In the genomic region with DNA sequence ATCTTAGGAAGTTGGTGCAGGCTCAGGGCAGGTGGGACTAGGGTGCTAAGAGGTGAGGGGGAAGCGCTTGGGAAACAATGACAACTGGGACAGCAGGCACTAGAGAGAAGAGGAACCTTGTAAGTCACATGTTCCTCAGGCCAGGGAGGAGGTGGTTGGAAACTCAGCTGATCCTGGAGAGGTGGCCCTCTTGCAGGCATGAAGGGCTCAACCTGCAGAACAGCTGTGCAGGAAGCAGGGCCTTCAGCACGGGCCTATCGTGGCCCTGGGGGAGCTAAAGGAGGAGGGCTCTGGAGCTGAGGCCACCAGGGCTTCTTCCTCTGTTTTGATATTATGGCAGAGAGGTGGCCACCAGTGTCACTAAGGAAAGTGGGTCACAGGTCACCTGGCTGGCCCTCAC, we compare ENCODE assay signal across 21 mouse cellular contexts. TPM values are rescaled to one million over a fixed set of nuclear protein-coding genes. Genes with fewer than 3 reads are reported as not detected.
DNase-seq lines count a peak whose midpoint lies in the region; ATAC-seq and TF ChIP-seq lines count a peak whose summit lies in the region.
"Had no signal": no experiment of that assay in that cellular context is flagged by ENCODE, and none has a peak within 500 bp of the region (broad histone marks: within the 10 kb centered on the region; RNA-seq: fewer than 3 reads in every experiment).

No protein-coding gene starts in this region.

- no peak overlapping the region for H3K9ac ChIP-seq in intestine, embryonic 15.5 days
- H3K9ac ChIP-seq in intestine, embryonic 16.5 days (ENCODE audit: low read depth, low read length), result no peak overlapping the region
- no peak overlapping the region for H3K9ac ChIP-seq in kidney, embryonic 14.5 days (ENCODE audit: low read depth, low read length)
- H3K9ac ChIP-seq: forebrain, postnatal 0 days; hindbrain, embryonic 13.5 days; lung, embryonic 15.5 days had no signal

- no peaks in the 10 kb centered on the region for H3K4me1 ChIP-seq in intestine, embryonic 15.5 days (replicated peaks)
- H3K4me1 ChIP-seq in intestine, embryonic 16.5 days (ENCODE audit: control insufficient read depth, insufficient read depth, low read length), result no peaks in the 10 kb centered on the region
- peaks cover 25% of the 10 kb centered on the region for H3K4me1 ChIP-seq in thymus, adult 2 months (replicated peaks; ENCODE audit: control insufficient read depth, insufficient read depth, low read length)
- H3K4me1 ChIP-seq in kidney, embryonic 14.5 days (ENCODE audit: control insufficient read depth, insufficient read depth, low read length), result peaks cover 11% of the 10 kb centered on the region
- H3K4me1 ChIP-seq: hindbrain, embryonic 13.5 days; lung, embryonic 15.5 days had no signal

- no peaks in the 10 kb centered on the region for H3K9me3 ChIP-seq in intestine, embryonic 15.5 days
- no peaks in the 10 kb centered on the region for H3K9me3 ChIP-seq in intestine, embryonic 16.5 days (ENCODE audit: control insufficient read depth, low read length)
- H3K9me3 ChIP-seq in kidney, embryonic 14.5 days (ENCODE audit: control insufficient read depth, low read length), result no peaks in the 10 kb centered on the region
- H3K9me3 ChIP-seq: hindbrain, embryonic 13.5 days; limb, embryonic 10.5 days; lung, embryonic 15.5 days; midbrain, embryonic 10.5 days had no signal

- no peak overlapping the region for H3K4me2 ChIP-seq in intestine, embryonic 15.5 days (replicated peaks)
- H3K4me2 ChIP-seq in intestine, embryonic 16.5 days (ENCODE audit: low read depth, low read length), result no peak overlapping the region
- no peak overlapping the region for H3K4me2 ChIP-seq in kidney, embryonic 14.5 days (replicated peaks; ENCODE audit: low read depth, low read length)
- H3K4me2 ChIP-seq: hindbrain, embryonic 13.5 days; lung, embryonic 15.5 days had no signal

- 0 out of 2 replicates have a peak, but pooled peaks have one; percentile 9 for ATAC-seq in intestine, embryonic 15.5 days
- ATAC-seq in intestine, embryonic 16.5 days, result no peak
- ATAC-seq in hematopoietic stem cell, adult 5-6 weeks (replicated peaks in 1 of 2; ENCODE audit: insufficient read depth in 1 of 2, low FRiP score in 2 of 2, low TSS enrichment in 1 of 2, low read depth in 1 of 2, poor library complexity in 2 of 2, severe bottlenecking in 2 of 2), result peak; percentile 25 to 50; a peak in 3 of 4 replicates
- ATAC-seq in kidney, embryonic 14.5 days (ENCODE audit: low FRiP score, low TSS enrichment), result no peak
- ATAC-seq: forebrain, postnatal 0 days had no signal

- no peaks in the 10 kb centered on the region for H3K27me3 ChIP-seq in intestine, embryonic 15.5 days (replicated peaks)
- H3K27me3 ChIP-seq in intestine, embryonic 16.5 days (replicated peaks; ENCODE audit: control insufficient read depth, insufficient read depth, low read length), result no peaks in the 10 kb centered on the region
- H3K27me3 ChIP-seq in thymus, adult 2 months (ENCODE audit: control insufficient read depth, insufficient read depth, low read length), result no peaks in the 10 kb centered on the region
- H3K27me3 ChIP-seq in kidney, embryonic 14.5 days (ENCODE audit: control insufficient read depth, insufficient read depth, low read length), result no peaks in the 10 kb centered on the region
- H3K27me3 ChIP-seq: hindbrain, embryonic 13.5 days; lung, embryonic 15.5 days had no signal

- DNase-seq in A20 (ENCODE audit: low read depth, low spot score), result peak; percentile 21
- DNase-seq in thymus, adult 2 months, result peak; percentile 38
- DNase-seq in left cerebral cortex, adult 2 months (ENCODE audit: extremely low spot score in 1 of 2, low spot score in 2 of 2), result no peak
- no peak for DNase-seq in gastrocnemius, adult 18-20 months (ENCODE audit: low spot score)
- DNase-seq: cerebellum, adult 11-12 months; forebrain, postnatal 0 days had no signal

- WGBS in intestine, embryonic 15.5 days, result 83% methylated on average over 3 of the region's 3 CpGs
- WGBS in intestine, embryonic 16.5 days, result 83% methylated on average over 3 of the region's 3 CpGs
- 37% methylated on average over 3 of the region's 3 CpGs for WGBS in thymus, adult 2 months
- WGBS in kidney, embryonic 14.5 days, result 83% methylated on average over 3 of the region's 3 CpGs

- TF ChIP-seq CTCF in thymus, adult 2 months (IDR thresholded peaks at IDR 0.05; ENCODE audit: borderline replicate concordance, control insufficient read depth, extremely low read depth, insufficient read depth, low read length, poor library complexity), result no peak
- TF ChIP-seq CTCF in left cerebral cortex, adult 2 months (IDR thresholded peaks at IDR 0.05), result no peak

- H3K36me3 ChIP-seq in intestine, embryonic 15.5 days, result peaks cover 46% of the 10 kb centered on the region
- H3K36me3 ChIP-seq in intestine, embryonic 16.5 days (ENCODE audit: control insufficient read depth, insufficient read depth, low read length), result peaks cover 21% of the 10 kb centered on the region
- H3K36me3 ChIP-seq in thymus, adult 2 months (ENCODE audit: control insufficient read depth, insufficient read depth, low read length), result peaks cover 35% of the 10 kb centered on the region
- peaks cover 80% of the 10 kb centered on the region for H3K36me3 ChIP-seq in kidney, embryonic 14.5 days (ENCODE audit: control insufficient read depth, insufficient read depth, low read length)

- H3K4me3 ChIP-seq in intestine, embryonic 15.5 days (replicated peaks), result no peak overlapping the region
- no peak overlapping the region for H3K4me3 ChIP-seq in intestine, embryonic 16.5 days (ENCODE audit: low read length)
- H3K4me3 ChIP-seq in thymus, adult 2 months (ENCODE audit: control insufficient read depth, insufficient read depth, low read length), result no peak overlapping the region
- no peak overlapping the region for H3K4me3 ChIP-seq in kidney, embryonic 14.5 days (ENCODE audit: low read length)
- H3K4me3 ChIP-seq in left cerebral cortex, adult 2 months, result no peak overlapping the region
- H3K4me3 ChIP-seq: hindbrain, embryonic 13.5 days; limb, embryonic 10.5 days; lung, embryonic 15.5 days; midbrain, embryonic 10.5 days had no signal

- TF ChIP-seq POLR2A in thymus, adult 2 months (IDR thresholded peaks at IDR 0.05; ENCODE audit: control insufficient read depth, extremely low read depth, insufficient read depth, low read length, poor library complexity), result no peak

- H3K27ac ChIP-seq in intestine, embryonic 15.5 days, result no peak overlapping the region
- no peak overlapping the region for H3K27ac ChIP-seq in intestine, embryonic 16.5 days (ENCODE audit: low read length)
- no peak overlapping the region for H3K27ac ChIP-seq in thymus, adult 2 months (ENCODE audit: control insufficient read depth, insufficient read depth, low read length)
- H3K27ac ChIP-seq in kidney, embryonic 14.5 days (ENCODE audit: low read depth, low read length), result no peak overlapping the region
- no peak overlapping the region for H3K27ac ChIP-seq in left cerebral cortex, adult 2 months
- H3K27ac ChIP-seq: hindbrain, embryonic 13.5 days; lung, embryonic 15.5 days; midbrain, embryonic 10.5 days had no signal

- intact Hi-C loops in left cerebral cortex, adult 2 months (cut with DNase I), result no loop called here

RNA-seq across cellular contexts. Expression of a gene that starts 31.6 kb away (rescaled TPM):
- polyA plus RNA-seq in intestine, embryonic 15.5 days (2015; fragmentation: Nextera tagmentation; extraction: Ambion mirVana), result 441 and 523 TPM in 2 replicates
- 438 and 456 TPM in 2 replicates for polyA plus RNA-seq in intestine, embryonic 16.5 days (2015; fragmentation: Nextera tagmentation; extraction: Ambion mirVana)
- total RNA-seq in hematopoietic stem cell, adult 5-6 weeks (2017), result 75.7 and 76.0 TPM in 2 replicates
- 35.7 and 52.0 TPM in 2 replicates for polyA plus RNA-seq in thymus, adult 2 months (2012; rRNA removed)
- 137 and 306 TPM in 2 replicates for polyA plus RNA-seq in kidney, embryonic 14.5 days (2014; fragmentation: Nextera tagmentation; extraction: Ambion mirVana)
- total RNA-seq in left cerebral cortex, adult 2 months (2021), result 10 to 100 TPM; 80.4 to 81.1 TPM
- 10 to 100 TPM; 74.4 to 86.9 TPM for total RNA-seq in gastrocnemius, adult 18-20 months (2021)

RNA-seq across cellular contexts. Expression of a gene that starts 45.0 kb away (rescaled TPM):
- 1.6 and 1.8 TPM in 2 replicates for polyA plus RNA-seq in intestine, embryonic 15.5 days (2015; fragmentation: Nextera tagmentation; extraction: Ambion mirVana)
- polyA plus RNA-seq in intestine, embryonic 16.5 days (2015; fragmentation: Nextera tagmentation; extraction: Ambion mirVana), result 1.8 and 2.3 TPM in 2 replicates
- 1.5 and 1.7 TPM in 2 replicates for total RNA-seq in hematopoietic stem cell, adult 5-6 weeks (2017)
- 0.71 and 1.6 TPM in 2 replicates for polyA plus RNA-seq in thymus, adult 2 months (2012; rRNA removed)
- 0.28 TPM in 1 of 2 replicates, not detected in the other for polyA plus RNA-seq in kidney, embryonic 14.5 days (2014; fragmentation: Nextera tagmentation; extraction: Ambion mirVana)
- under 1 TPM in 1 of 2 experiments, not detected in 1; 0.84 TPM for total RNA-seq in left cerebral cortex, adult 2 months (2021)
- total RNA-seq in gastrocnemius, adult 18-20 months (2021), result not detected
- total RNA-seq: ES-E14; gastrocnemius, adult 8-10 months; heart, adult 8-10 months had no signal
- polyA plus RNA-seq: embryonic facial prominence, embryonic 11.5 days; heart, postnatal 0 days; hindbrain, embryonic 13.5 days; kidney, embryonic 16.5 days; lung, embryonic 15.5 days; midbrain, embryonic 10.5 days; neural tube, embryonic 11.5 days had no signal

RNA-seq across cellular contexts. Expression of a gene that starts 49.1 kb away (rescaled TPM):
- 51.5 and 53.1 TPM in 2 replicates for polyA plus RNA-seq in intestine, embryonic 15.5 days (2015; fragmentation: Nextera tagmentation; extraction: Ambion mirVana)
- polyA plus RNA-seq in intestine, embryonic 16.5 days (2015; fragmentation: Nextera tagmentation; extraction: Ambion mirVana), result 54.3 and 58.7 TPM in 2 replicates
- 28.3 and 39.2 TPM in 2 replicates for total RNA-seq in hematopoietic stem cell, adult 5-6 weeks (2017)
- polyA plus RNA-seq in thymus, adult 2 months (2012; rRNA removed), result 52.2 and 70.7 TPM in 2 replicates
- polyA plus RNA-seq in kidney, embryonic 14.5 days (2014; fragmentation: Nextera tagmentation; extraction: Ambion mirVana), result 50.6 and 54.9 TPM in 2 replicates
- 10 to 100 TPM; 11.8 to 12.7 TPM for total RNA-seq in left cerebral cortex, adult 2 months (2021)
- 10 to 100 TPM; 38.8 to 40.7 TPM for total RNA-seq in gastrocnemius, adult 18-20 months (2021)

Comparison
In these comparisons a context has a peak if more than half of its experiments do, and no peak if none do; other contexts are left out.
1. ATAC-seq: peak in intestine, embryonic 15.5 days (single experiment) and hematopoietic stem cell, adult 5-6 weeks (2 of 2); none in intestine, embryonic 16.5 days (single experiment) and kidney, embryonic 14.5 days (single experiment).
2. DNase-seq: peak in A20 (single experiment) and thymus, adult 2 months (single experiment); none in left cerebral cortex, adult 2 months (0 of 2) and gastrocnemius, adult 18-20 months (single experiment).